Mouse (Mus musculus) brain, embryonic 14.5 days (tissue): ENCODE measurements at regions not wholly inside any gene's neighbourhood (a gene's known extent, or its start where the extent isn't known, plus 50 kb on each side); places are given as distances from the start of the nearest gene placed in this dataset.

Experiments used
- CTCF ChIP-seq: fragments of 200-500 bp; IDR thresholded peaks from 2 replicates; pipeline ENCODE4 v1.5.1; 2012; ENCODE audit warnings: inconsistent platforms, mild to moderate bottlenecking, moderate library complexity, borderline replicate concordance; ENCODE audit not compliant: insufficient read depth, insufficient read length; ENCODE audit errors: extremely low read depth
- POLR2A ChIP-seq: fragments of 200-500 bp; IDR thresholded peaks from 2 replicates; pipeline ENCODE4 v1.6.1; 2012; ENCODE audit warnings: mild to moderate bottlenecking, inconsistent platforms, borderline replicate concordance; ENCODE audit not compliant: poor library complexity, insufficient read depth, insufficient read length, severe bottlenecking; ENCODE audit errors: extremely low read depth

GRCm38 (mm10) chr10:123800692-123801528, 537.1 kb downstream of the Fam19a2 start:
- TF ChIP-seq POLR2A (no peak), CTCF (no peak)
